Mouse (Mus musculus): ENCODE results near the gene Pfkfb3. TPM values are rescaled to one million over a fixed set of nuclear protein-coding genes. Genes with fewer than 3 reads are reported as not detected.

Gene Pfkfb3
- polyA plus RNA-seq, 1 experiment from 2014 or later, result 9.4 TPM

DNA sequence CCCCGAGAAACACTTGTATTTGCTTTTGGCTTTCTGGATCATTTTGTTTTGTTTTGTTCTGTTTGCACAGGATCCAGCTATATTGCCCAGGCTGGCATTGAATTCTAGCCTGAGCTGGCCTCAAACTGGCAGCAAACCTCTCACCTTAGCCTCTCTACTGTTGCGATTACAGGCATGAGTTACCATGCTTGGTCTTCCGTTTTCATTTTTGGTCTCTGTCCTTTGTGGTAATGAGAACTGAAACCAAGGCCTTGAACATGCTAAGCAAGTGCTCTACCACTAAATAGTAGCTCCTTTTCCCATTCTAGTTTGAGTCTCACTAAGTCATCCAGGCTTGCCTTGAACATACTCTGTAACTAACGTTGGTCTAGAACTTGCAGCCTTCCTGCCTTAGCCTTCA is 63.3 kb downstream of the Pfkfb3 start:
- H3K9ac ChIP-seq (ENCODE audit: low read depth, low read length), result no peak overlapping the region
- WGBS, result 92% methylated on average over 4 of the region's 4 CpGs
- ATAC-seq (replicated peaks; ENCODE audit: low FRiP score, low read depth) (no peak), DNase-seq (ENCODE audit: low spot score) (no peak)
- no peaks in the 10 kb centered on the region for H3K9me3 ChIP-seq (replicated peaks; ENCODE audit: low read length)
- H3K4me1 ChIP-seq (replicated peaks; ENCODE audit: insufficient read depth, low read length), result no peaks in the 10 kb centered on the region
- H3K27me3 ChIP-seq (ENCODE audit: insufficient read depth, low read length), result no peaks in the 10 kb centered on the region
- H3K27ac ChIP-seq, result no peak overlapping the region
- TF ChIP-seq CTCF (IDR thresholded peaks at IDR 0.05; ENCODE audit: low read depth), result no peak
- no peak overlapping the region for H3K4me2 ChIP-seq (ENCODE audit: low read length)
- no peak overlapping the region for H3K4me3 ChIP-seq (replicated peaks; ENCODE audit: low read depth, low read length)
- peaks cover 34% of the 10 kb centered on the region for H3K36me3 ChIP-seq (ENCODE audit: insufficient read depth, low read length)

DNA sequence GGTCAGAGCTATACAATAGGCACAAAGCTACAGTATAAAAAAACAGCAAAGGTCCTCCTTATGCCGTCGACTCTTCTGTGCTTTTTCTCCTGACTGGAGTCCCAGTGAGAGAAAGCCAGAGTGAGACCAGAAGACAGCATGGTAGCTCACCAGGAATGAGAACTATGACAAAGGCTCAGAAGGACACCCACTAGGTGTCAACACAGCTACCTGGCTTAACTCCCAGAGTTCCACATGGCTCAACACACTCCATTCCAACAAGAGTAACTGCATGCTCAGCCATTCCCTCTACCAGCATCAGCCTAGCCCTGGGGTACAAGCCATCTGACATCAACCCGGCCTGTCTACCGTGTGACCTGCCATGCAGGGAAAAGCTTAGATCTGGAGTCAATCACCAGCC is 70.7 kb downstream of the Pfkfb3 start:
- H3K4me1 ChIP-seq (replicated peaks; ENCODE audit: insufficient read depth, low read length), result no peaks in the 10 kb centered on the region
- no peak for TF ChIP-seq CTCF (IDR thresholded peaks at IDR 0.05; ENCODE audit: low read depth)
- H3K9ac ChIP-seq (ENCODE audit: low read depth, low read length), result no peak overlapping the region
- H3K36me3 ChIP-seq (ENCODE audit: insufficient read depth, low read length), result peaks cover 73% of the 10 kb centered on the region
- H3K27ac ChIP-seq, result no peak overlapping the region
- WGBS, result 89% methylated on average over 4 of the region's 4 CpGs
- H3K4me2 ChIP-seq (ENCODE audit: low read length), result no peak overlapping the region
- no peak overlapping the region for H3K4me3 ChIP-seq (replicated peaks; ENCODE audit: low read depth, low read length)
- H3K27me3 ChIP-seq (ENCODE audit: insufficient read depth, low read length), result no peaks in the 10 kb centered on the region
- DNase-seq (ENCODE audit: low spot score), result no peak
- H3K9me3 ChIP-seq (replicated peaks; ENCODE audit: low read length), result no peaks in the 10 kb centered on the region
- ATAC-seq (replicated peaks; ENCODE audit: low FRiP score, low read depth), result no peak

DNA sequence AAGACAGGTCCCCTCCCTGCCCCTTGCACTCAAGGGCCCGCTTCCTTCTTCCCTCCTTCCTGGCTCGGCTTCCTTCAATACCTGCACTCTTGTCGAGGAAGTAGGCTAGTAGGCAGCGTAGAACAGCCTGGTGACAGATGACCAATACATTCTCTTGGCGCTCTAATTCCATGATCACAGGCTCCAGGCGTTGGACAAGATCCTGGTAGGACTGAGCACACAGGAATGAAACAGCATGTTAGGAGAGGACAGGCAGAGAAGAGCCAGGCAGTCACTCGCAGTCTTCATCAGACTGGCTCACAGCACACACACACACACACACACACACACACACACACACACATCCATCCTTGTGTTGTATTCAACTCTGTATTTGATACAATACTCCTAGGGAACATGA is 71.5 kb downstream of the Pfkfb3 start:
- no peak for TF ChIP-seq CTCF (IDR thresholded peaks at IDR 0.05; ENCODE audit: low read depth)
- Histone ChIP-seq H3K9me3 (replicated peaks; ENCODE audit: low read length) (no peaks in the 10 kb centered on the region), H3K4me2 (ENCODE audit: low read length) (no peak overlapping the region), H3K27ac (no peak overlapping the region), H3K27me3 (ENCODE audit: insufficient read depth, low read length) (no peaks in the 10 kb centered on the region), H3K4me1 (replicated peaks; ENCODE audit: insufficient read depth, low read length) (no peaks in the 10 kb centered on the region), H3K36me3 (ENCODE audit: insufficient read depth, low read length) (peaks cover 74% of the 10 kb centered on the region), H3K9ac (ENCODE audit: low read depth, low read length) (no peak overlapping the region), H3K4me3 (replicated peaks; ENCODE audit: low read depth, low read length) (no peak overlapping the region)
- ATAC-seq (replicated peaks; ENCODE audit: low FRiP score, low read depth), result no peak
- DNase-seq (ENCODE audit: low spot score), result no peak
- 87% methylated on average over 7 of the region's 7 CpGs for WGBS

DNA sequence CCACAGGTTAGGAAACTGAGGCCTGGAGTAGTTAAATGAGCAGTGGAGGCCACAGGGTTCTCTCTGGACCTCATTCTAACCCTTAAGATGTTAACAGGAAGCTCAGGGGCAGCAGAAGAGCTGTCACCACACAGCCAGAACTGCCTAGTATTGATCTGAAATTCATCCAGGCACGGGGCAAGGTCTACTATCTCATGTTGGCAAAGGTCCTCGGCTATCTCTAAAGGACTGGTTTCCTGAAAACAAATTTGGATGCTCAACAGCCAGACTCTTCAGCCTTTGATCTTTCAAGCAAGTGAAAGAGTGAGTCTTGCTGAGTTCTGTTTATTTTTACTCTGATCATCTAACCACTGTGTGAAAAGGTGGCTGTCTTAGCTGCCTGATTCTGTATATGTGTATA is 74.9 kb downstream of the Pfkfb3 start:
- no peaks in the 10 kb centered on the region for H3K4me1 ChIP-seq (replicated peaks; ENCODE audit: insufficient read depth, low read length)
- no peak for TF ChIP-seq CTCF (IDR thresholded peaks at IDR 0.05; ENCODE audit: low read depth)
- ATAC-seq (replicated peaks; ENCODE audit: low FRiP score, low read depth) (no peak), DNase-seq (ENCODE audit: low spot score) (no peak)
- H3K27ac ChIP-seq, result no peak overlapping the region
- no peaks in the 10 kb centered on the region for H3K27me3 ChIP-seq (ENCODE audit: insufficient read depth, low read length)
- H3K9me3 ChIP-seq (replicated peaks; ENCODE audit: low read length), result no peaks in the 10 kb centered on the region
- no peak overlapping the region for H3K4me3 ChIP-seq (replicated peaks; ENCODE audit: low read depth, low read length)
- no peak overlapping the region for H3K9ac ChIP-seq (ENCODE audit: low read depth, low read length)
- H3K36me3 ChIP-seq (ENCODE audit: insufficient read depth, low read length), result peaks cover 64% of the 10 kb centered on the region
- no peak overlapping the region for H3K4me2 ChIP-seq (ENCODE audit: low read length)
- WGBS, result 69% methylated on average over 2 of the region's 2 CpGs

DNA sequence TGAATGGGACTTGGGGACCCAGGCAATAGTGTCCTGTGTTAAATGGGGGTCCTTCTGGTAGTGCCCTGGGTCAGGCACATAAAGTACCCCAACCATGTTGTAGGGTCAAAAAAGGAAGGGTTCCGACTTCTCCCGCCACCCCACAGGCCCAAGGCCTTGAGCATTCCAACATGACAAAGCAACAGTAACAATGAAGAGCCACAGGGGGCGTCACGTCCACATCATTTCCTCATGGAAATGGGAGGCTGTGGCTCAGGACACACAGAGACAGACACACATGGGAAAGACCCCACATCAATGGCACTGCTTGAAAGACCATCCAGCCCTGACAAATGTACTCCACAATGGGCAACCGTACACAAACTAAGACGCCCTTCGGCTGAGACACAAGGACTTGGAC is 78.6 kb downstream of the Pfkfb3 start:
- Histone ChIP-seq H3K27ac (no peak overlapping the region), H3K4me2 (ENCODE audit: low read length) (no peak overlapping the region), H3K9ac (ENCODE audit: low read depth, low read length) (no peak overlapping the region), H3K27me3 (ENCODE audit: insufficient read depth, low read length) (no peaks in the 10 kb centered on the region), H3K36me3 (ENCODE audit: insufficient read depth, low read length) (peaks cover 53% of the 10 kb centered on the region), H3K4me1 (replicated peaks; ENCODE audit: insufficient read depth, low read length) (no peaks in the 10 kb centered on the region), H3K4me3 (replicated peaks; ENCODE audit: low read depth, low read length) (no peak overlapping the region), H3K9me3 (replicated peaks; ENCODE audit: low read length) (no peaks in the 10 kb centered on the region)
- no peak for TF ChIP-seq CTCF (IDR thresholded peaks at IDR 0.05; ENCODE audit: low read depth)
- ATAC-seq (replicated peaks; ENCODE audit: low FRiP score, low read depth) (no peak), DNase-seq (ENCODE audit: low spot score) (no peak)
- 98% methylated on average over 7 of the region's 7 CpGs for WGBS

DNA sequence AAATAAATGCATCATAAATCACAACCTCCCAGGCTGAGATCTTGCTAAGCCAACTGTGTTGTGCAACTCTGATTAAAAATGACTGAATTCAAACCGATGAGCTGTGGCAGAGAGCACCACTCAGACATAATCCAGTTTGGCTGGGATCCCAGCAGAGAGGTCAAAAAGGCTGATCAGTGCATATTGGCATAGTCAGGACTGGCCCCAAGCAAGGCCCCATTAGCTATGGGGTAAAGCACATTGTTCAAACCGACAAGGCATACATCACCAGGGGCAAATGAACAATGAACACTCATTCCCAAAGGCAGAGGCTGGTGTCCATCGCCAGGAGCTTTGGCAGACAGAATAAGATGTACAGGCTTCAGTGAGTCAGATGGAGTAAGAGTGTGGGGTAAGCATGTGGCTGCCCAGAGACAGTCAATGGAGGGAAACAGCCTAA is 89.2 kb downstream of the Pfkfb3 start:
- H3K4me1 ChIP-seq (replicated peaks; ENCODE audit: insufficient read depth, low read length), result no peaks in the 10 kb centered on the region
- H3K9me3 ChIP-seq (replicated peaks; ENCODE audit: low read length), result no peaks in the 10 kb centered on the region
- H3K27me3 ChIP-seq (ENCODE audit: insufficient read depth, low read length), result no peaks in the 10 kb centered on the region
- no peak overlapping the region for H3K9ac ChIP-seq (ENCODE audit: low read depth, low read length)
- WGBS, result 50% methylated on average over 3 of the region's 3 CpGs
- DNase-seq (ENCODE audit: low spot score) (no peak), ATAC-seq (replicated peaks; ENCODE audit: low FRiP score, low read depth) (no peak)
- no peak for TF ChIP-seq CTCF (IDR thresholded peaks at IDR 0.05; ENCODE audit: low read depth)
- no peak overlapping the region for H3K4me3 ChIP-seq (replicated peaks; ENCODE audit: low read depth, low read length)
- no peak overlapping the region for H3K4me2 ChIP-seq (ENCODE audit: low read length)
- no peaks in the 10 kb centered on the region for H3K36me3 ChIP-seq (ENCODE audit: insufficient read depth, low read length)
- no peak overlapping the region for H3K27ac ChIP-seq

DNA sequence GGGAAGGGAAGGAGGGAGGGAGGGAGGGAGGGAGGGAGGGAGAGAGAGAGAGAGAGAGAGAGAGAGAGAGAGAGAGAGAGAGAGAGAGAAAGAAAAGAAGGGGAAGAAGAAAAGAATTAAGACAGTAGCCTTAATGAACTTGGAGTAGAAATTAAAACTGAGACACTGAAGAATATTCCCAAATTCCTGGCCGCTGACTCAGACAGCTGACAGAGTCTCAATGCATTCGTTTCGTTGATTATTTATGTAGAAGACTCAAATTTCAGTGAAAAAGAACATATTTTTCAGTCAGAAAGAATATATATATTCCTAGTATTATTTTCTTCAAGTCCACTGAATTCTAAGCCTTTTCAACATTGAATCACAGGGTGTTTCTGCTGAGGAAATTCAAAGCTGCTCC is 92.9 kb downstream of the Pfkfb3 start:
- H3K27ac ChIP-seq, result no peak overlapping the region
- WGBS, result 60% methylated on average over 3 of the region's 3 CpGs
- DNase-seq (ENCODE audit: low spot score) (no peak), ATAC-seq (replicated peaks; ENCODE audit: low FRiP score, low read depth) (no peak)
- no peak overlapping the region for H3K4me2 ChIP-seq (ENCODE audit: low read length)
- H3K4me1 ChIP-seq (replicated peaks; ENCODE audit: insufficient read depth, low read length), result no peaks in the 10 kb centered on the region
- no peak overlapping the region for H3K9ac ChIP-seq (ENCODE audit: low read depth, low read length)
- H3K4me3 ChIP-seq (replicated peaks; ENCODE audit: low read depth, low read length), result no peak overlapping the region
- TF ChIP-seq CTCF (IDR thresholded peaks at IDR 0.05; ENCODE audit: low read depth), result no peak
- H3K27me3 ChIP-seq (ENCODE audit: insufficient read depth, low read length), result no peaks in the 10 kb centered on the region
- no peaks in the 10 kb centered on the region for H3K9me3 ChIP-seq (replicated peaks; ENCODE audit: low read length)
- H3K36me3 ChIP-seq (ENCODE audit: insufficient read depth, low read length), result no peaks in the 10 kb centered on the region

Data from kidney, postnatal 0 days (tissue).